Mouse (Mus musculus): ENCODE measurements around the gene Tmem52b. TPM values are rescaled to one million over a fixed set of nuclear protein-coding genes. Genes with fewer than 3 reads are reported as not detected.

Tmem52b gene
- total and polyA plus RNA-seq, 3 experiments: not detected

GRCm38 (mm10) chr6:129565257-129565656 lies 52.9 kb downstream of the Tmem52b start:
- H3K4me1 ChIP-seq (ENCODE audit: control insufficient read depth in 1 of 2, insufficient read depth in 2 of 2): peaks cover 2 to 20% of the 10 kb centered on the region in 2 experiments; a peak in 2 of 4 replicates
- no peak overlapping the region for H3K4me2 ChIP-seq (ENCODE audit: insufficient read depth, low read depth, poor library complexity, severe bottlenecking)
- DNase-seq (ENCODE audit: extremely low read depth): no peak
- dilution Hi-C loops (cut with MboI; ENCODE audit: extremely low pct_ligation_motif_present, extremely low pct_unique_long_range_greater_than_20kb, low sequenced_read_pairs) (no loop called here), in situ Hi-C loops (cut with MboI; ENCODE audit: low pct_ligation_motif_present, low pct_unique_long_range_greater_than_20kb, low sequenced_read_pairs) (no loop called here)
- no peak for TF ChIP-seq KAT2A (IDR thresholded peaks at IDR 0.05; ENCODE audit: insufficient replicate concordance, low read length)
- TF ChIP-seq NELFE (IDR thresholded peaks at IDR 0.05; ENCODE audit: low read depth, low read length): no peak
- TF ChIP-seq TCF12 (IDR thresholded peaks at IDR 0.05; ENCODE audit: low read depth, low read length): no peak
- no peak for TF ChIP-seq MAZ (IDR thresholded peaks at IDR 0.05; ENCODE audit: low read depth, low read length)
- no peak for TF ChIP-seq MXI1 (IDR thresholded peaks at IDR 0.05; ENCODE audit: low read depth, low read length)
- no peak for TF ChIP-seq RAD21 (IDR thresholded peaks at IDR 0.05; ENCODE audit: low read depth, low read length)
- no peak for TF ChIP-seq CTCF (conservative IDR thresholded peaks at IDR 0.05 in 1 of 2, IDR thresholded peaks at IDR 0.05 in 1 of 2; ENCODE audit: low read depth in 2 of 2, low read length in 2 of 2)
- TF ChIP-seq ELF1 (IDR thresholded peaks at IDR 0.05; ENCODE audit: low read depth, low read length): no peak
- TF ChIP-seq SIN3A (IDR thresholded peaks at IDR 0.05; ENCODE audit: low read length): no peak
- TF ChIP-seq USF1 (IDR thresholded peaks at IDR 0.05; ENCODE audit: low read depth, low read length): no peak
- no peak for TF ChIP-seq E2F4 (IDR thresholded peaks at IDR 0.05; ENCODE audit: insufficient replicate concordance, low read depth, low read length)
- no peak for TF ChIP-seq ETS1 (conservative IDR thresholded peaks at IDR 0.05; ENCODE audit: low read depth, low read length)
- TF ChIP-seq ZC3H11A (IDR thresholded peaks at IDR 0.05; ENCODE audit: low read depth, low read length): no peak
- no peak for TF ChIP-seq MEF2A (IDR thresholded peaks at IDR 0.05; ENCODE audit: borderline replicate concordance, low read depth, low read length)
- H3K9ac ChIP-seq (ENCODE audit: insufficient read depth, low read depth): no peak overlapping the region
- no peak overlapping the region for H3K4me3 ChIP-seq (replicated peaks in 1 of 3; ENCODE audit: low read depth in 2 of 3, low read length in 2 of 3, poor library complexity in 1 of 3)
- no peak overlapping the region for H3K27ac ChIP-seq (ENCODE audit: insufficient read depth, low read depth)
- H3K27me3 ChIP-seq (replicated peaks): no peaks in the 10 kb centered on the region
- H3K36me3 ChIP-seq (replicated peaks in 1 of 2; ENCODE audit: control insufficient read depth in 1 of 2, insufficient read depth in 1 of 2, low read length in 1 of 2): no peaks in the 10 kb centered on the region
- no peaks in the 10 kb centered on the region for H3K9me3 ChIP-seq (replicated peaks; ENCODE audit: low read length)
- H3K79me2 ChIP-seq (replicated peaks; ENCODE audit: control insufficient read depth, extremely low read depth, insufficient read depth, poor library complexity, severe bottlenecking): no peaks in the 10 kb centered on the region; the same call in 1 of the 2 replicates

Other genes with a start within 250 kb of the Tmem52b start
- gene Cd69, start 237.1 kb upstream of the Tmem52b start, total RNA-seq (2012; rRNA removed): 112 and 132 TPM in 2 replicates
- 229 and 269 TPM in 2 replicates for gene Cd69, start 237.1 kb upstream of the Tmem52b start, total RNA-seq (2014; rRNA removed)
- gene Cd69, start 237.1 kb upstream of the Tmem52b start, polyA plus RNA-seq (2012; ENCODE audit: insufficient read length, low read depth): 71.2 and 71.3 TPM in 2 replicates
- 2.0 and 2.8 TPM in 2 replicates for gene 4922502D21Rik, start 180.8 kb upstream of the Tmem52b start, total RNA-seq (2012; rRNA removed)
- 0.23 and 0.42 TPM in 2 replicates for gene 4922502D21Rik, start 180.8 kb upstream of the Tmem52b start, total RNA-seq (2014; rRNA removed)
- gene 4922502D21Rik, start 180.8 kb upstream of the Tmem52b start, polyA plus RNA-seq (2012; ENCODE audit: insufficient read length, low read depth): 0.46 and 0.61 TPM in 2 replicates
- gene Clec12a, start 169.9 kb upstream of the Tmem52b start, total RNA-seq (2012; rRNA removed): 1.7 TPM in 2 replicates
- gene Clec12a, start 169.9 kb upstream of the Tmem52b start, total RNA-seq (2014; rRNA removed): 11.9 and 12.6 TPM in 2 replicates
- gene Clec12a, start 169.9 kb upstream of the Tmem52b start, polyA plus RNA-seq (2012; ENCODE audit: insufficient read length, low read depth): 6.5 and 8.0 TPM in 2 replicates
- not detected in 2 replicates for gene Clec12b, start 126.7 kb upstream of the Tmem52b start, total RNA-seq (2012; rRNA removed)
- gene Clec12b, start 126.7 kb upstream of the Tmem52b start, total RNA-seq (2014; rRNA removed): not detected in 2 replicates
- not detected in 2 replicates for gene Clec12b, start 126.7 kb upstream of the Tmem52b start, polyA plus RNA-seq (2012; ENCODE audit: insufficient read length, low read depth)
- not detected in 2 replicates for gene Clec1b, start 115.3 kb upstream of the Tmem52b start, total RNA-seq (2012; rRNA removed)
- gene Clec1b, start 115.3 kb upstream of the Tmem52b start, total RNA-seq (2014; rRNA removed): not detected in 2 replicates
- gene Clec1b, start 115.3 kb upstream of the Tmem52b start, polyA plus RNA-seq (2012; ENCODE audit: insufficient read length, low read depth): not detected in 2 replicates
- gene Clec9a, start 103.7 kb upstream of the Tmem52b start, total RNA-seq (2012; rRNA removed): not detected in 2 replicates
- gene Clec9a, start 103.7 kb upstream of the Tmem52b start, total RNA-seq (2014; rRNA removed): not detected in 2 replicates
- not detected in 2 replicates for gene Clec9a, start 103.7 kb upstream of the Tmem52b start, polyA plus RNA-seq (2012; ENCODE audit: insufficient read length, low read depth)
- not detected in 2 replicates for gene Clec1a, start 60.6 kb upstream of the Tmem52b start, total RNA-seq (2012; rRNA removed)
- gene Clec1a, start 60.6 kb upstream of the Tmem52b start, total RNA-seq (2014; rRNA removed): not detected in 2 replicates
- not detected in 2 replicates for gene Clec1a, start 60.6 kb upstream of the Tmem52b start, polyA plus RNA-seq (2012; ENCODE audit: insufficient read length, low read depth)
- not detected in 2 replicates for gene Olr1, start 5.4 kb upstream of the Tmem52b start, total RNA-seq (2012; rRNA removed)
- not detected in 2 replicates for gene Olr1, start 5.4 kb upstream of the Tmem52b start, total RNA-seq (2014; rRNA removed)
- not detected in 2 replicates for gene Olr1, start 5.4 kb upstream of the Tmem52b start, polyA plus RNA-seq (2012; ENCODE audit: insufficient read length, low read depth)
- gene Gabarapl1, start 20.6 kb downstream of the Tmem52b start, total RNA-seq (2012; rRNA removed): 43.9 and 46.3 TPM in 2 replicates
- gene Gabarapl1, start 20.6 kb downstream of the Tmem52b start, total RNA-seq (2014; rRNA removed): 75.2 and 80.8 TPM in 2 replicates
- gene Gabarapl1, start 20.6 kb downstream of the Tmem52b start, polyA plus RNA-seq (2012; ENCODE audit: insufficient read length, low read depth): 96.2 and 102 TPM in 2 replicates
- not detected in 2 replicates for gene Klre1, start 65.3 kb downstream of the Tmem52b start, total RNA-seq (2012; rRNA removed)
- gene Klre1, start 65.3 kb downstream of the Tmem52b start, total RNA-seq (2014; rRNA removed): not detected in 2 replicates
- not detected in 2 replicates for gene Klre1, start 65.3 kb downstream of the Tmem52b start, polyA plus RNA-seq (2012; ENCODE audit: insufficient read length, low read depth)
- not detected in 2 replicates for gene Klrd1, start 79.2 kb downstream of the Tmem52b start, total RNA-seq (2012; rRNA removed)
- 0.49 TPM in 1 of 2 replicates, not detected in the other for gene Klrd1, start 79.2 kb downstream of the Tmem52b start, total RNA-seq (2014; rRNA removed)
- gene Klrd1, start 79.2 kb downstream of the Tmem52b start, polyA plus RNA-seq (2012; ENCODE audit: insufficient read length, low read depth): not detected in 2 replicates
- gene Klrk1, start 111.3 kb downstream of the Tmem52b start, total RNA-seq (2012; rRNA removed): not detected in 2 replicates
- gene Klrk1, start 111.3 kb downstream of the Tmem52b start, total RNA-seq (2014; rRNA removed): not detected in 2 replicates
- gene Klrk1, start 111.3 kb downstream of the Tmem52b start, polyA plus RNA-seq (2012; ENCODE audit: insufficient read length, low read depth): not detected in 2 replicates
- not detected in 2 replicates for gene Klrc3, start 130.8 kb downstream of the Tmem52b start, total RNA-seq (2012; rRNA removed)
- not detected in 2 replicates for gene Klrc3, start 130.8 kb downstream of the Tmem52b start, total RNA-seq (2014; rRNA removed)
- not detected in 2 replicates for gene Klrc3, start 130.8 kb downstream of the Tmem52b start, polyA plus RNA-seq (2012; ENCODE audit: insufficient read length, low read depth)
- gene Klrc2, start 148.1 kb downstream of the Tmem52b start, total RNA-seq (2012; rRNA removed): not detected in 2 replicates
- not detected in 2 replicates for gene Klrc2, start 148.1 kb downstream of the Tmem52b start, total RNA-seq (2014; rRNA removed)
- not detected in 2 replicates for gene Klrc2, start 148.1 kb downstream of the Tmem52b start, polyA plus RNA-seq (2012; ENCODE audit: insufficient read length, low read depth)
- not detected in 2 replicates for gene Klrc1, start 166.4 kb downstream of the Tmem52b start, total RNA-seq (2012; rRNA removed)
- not detected in 2 replicates for gene Klrc1, start 166.4 kb downstream of the Tmem52b start, total RNA-seq (2014; rRNA removed)
- not detected in 2 replicates for gene Klrc1, start 166.4 kb downstream of the Tmem52b start, polyA plus RNA-seq (2012; ENCODE audit: insufficient read length, low read depth)
- gene Klri1, start 204.6 kb downstream of the Tmem52b start, total RNA-seq (2012; rRNA removed): not detected in 2 replicates
- gene Klri1, start 204.6 kb downstream of the Tmem52b start, total RNA-seq (2014; rRNA removed): not detected in 2 replicates
- gene Klri1, start 204.6 kb downstream of the Tmem52b start, polyA plus RNA-seq (2012; ENCODE audit: insufficient read length, low read depth): not detected in 2 replicates
- not detected in 2 replicates for gene Klri2, start 227.9 kb downstream of the Tmem52b start, total RNA-seq (2012; rRNA removed)
- not detected in 2 replicates for gene Klri2, start 227.9 kb downstream of the Tmem52b start, total RNA-seq (2014; rRNA removed)
- gene Klri2, start 227.9 kb downstream of the Tmem52b start, polyA plus RNA-seq (2012; ENCODE audit: insufficient read length, low read depth): not detected in 2 replicates

Measured in CH12.LX (cell line).